Mouse (Mus musculus): ENCODE results near the gene Chga.

DNA sequence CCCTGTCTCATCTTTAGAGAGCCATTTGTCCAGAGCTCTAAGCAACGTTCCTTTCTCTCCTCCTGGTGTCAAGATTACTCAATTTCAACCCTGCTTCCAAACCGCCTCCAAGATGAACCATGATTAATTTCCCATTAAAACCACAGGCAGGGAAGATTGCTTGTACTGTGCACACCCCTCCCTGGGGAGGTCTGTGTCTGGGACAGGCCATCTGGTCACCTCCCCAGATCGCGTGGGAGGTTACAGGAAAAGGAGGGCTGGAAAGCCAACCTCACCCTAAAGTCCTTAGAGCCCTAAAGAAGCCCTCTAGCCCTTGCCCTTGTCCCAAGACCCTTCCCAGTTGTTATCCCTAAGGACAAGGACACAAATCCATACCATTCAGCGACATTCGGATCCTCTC, 45.6 kb downstream of the Chga start:
- TF ChIP-seq CTCF (IDR thresholded peaks at IDR 0.05) (no peak), EP300 (IDR thresholded peaks at IDR 0.05) (no peak)

Data from lung, postnatal 0 days (tissue).